8 mouse cellular contexts compared by ENCODE assay signal in the genomic region with DNA sequence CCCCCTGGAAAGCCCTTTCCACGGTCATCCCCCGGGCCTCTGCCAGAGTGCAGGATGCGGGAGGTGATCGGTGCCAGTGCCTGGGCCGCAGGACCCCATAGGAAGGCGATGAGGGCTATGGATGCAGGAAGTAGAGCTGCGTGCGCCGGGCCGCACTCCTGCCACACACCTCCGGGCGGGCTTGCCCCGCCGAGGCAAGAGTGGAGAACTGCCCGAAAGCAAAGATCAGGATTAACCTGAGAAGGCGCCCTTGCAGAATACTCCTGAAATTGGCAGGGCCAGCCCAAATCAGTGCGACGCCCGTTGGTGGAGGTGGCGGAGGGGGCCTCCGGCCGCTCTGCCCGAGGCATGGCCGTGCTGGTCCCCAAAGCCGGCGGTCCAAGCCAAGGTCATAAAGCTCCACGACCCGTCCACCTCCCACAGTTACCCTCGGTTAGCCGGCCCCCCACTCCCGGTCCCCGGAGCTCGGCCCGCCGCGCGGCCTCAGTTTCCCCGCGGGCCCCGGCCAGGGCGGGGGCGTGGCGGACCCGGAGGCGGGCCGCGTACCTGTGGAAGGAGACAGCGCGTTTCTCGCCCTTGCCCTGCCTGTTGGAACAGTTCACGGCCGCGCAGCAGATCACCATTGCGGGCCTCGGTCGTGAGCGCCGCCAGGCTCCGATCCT. TPM values are rescaled to one million over a fixed set of nuclear protein-coding genes. Genes with fewer than 3 reads are reported as not detected.
DNase-seq lines count a peak whose midpoint lies in the region; ATAC-seq lines count a peak whose summit lies in the region.

No protein-coding gene starts in this region.

- peak; percentile 23 for ATAC-seq in stomach, embryonic 14.5 days (ENCODE audit: insufficient number of reproducible peaks, insufficient read depth, low FRiP score, low read depth)

- H3K27ac ChIP-seq in stomach, embryonic 14.5 days (ENCODE audit: low read length), result peak overlapping the region; percentile 89

- peak; percentile 65 for DNase-seq in cerebellum, adult 9-10 months
- no peak for DNase-seq in cerebellum, adult 11 months
- peak; percentile 30 for DNase-seq in 416B (ENCODE audit: low read depth)
- peak; percentile 20 for DNase-seq in brain, adult 2 months (ENCODE audit: low read depth, low spot score)
- DNase-seq in gastrocnemius, postnatal 25 days, result peak; percentile 24
- DNase-seq in kidney, postnatal 14 days, result peak; percentile 53
- peak; percentile 18 for DNase-seq in lung, postnatal 36 days

- peaks cover 16% of the 10 kb centered on the region for H3K36me3 ChIP-seq in stomach, embryonic 14.5 days (ENCODE audit: control insufficient read depth, insufficient read depth, low read length)

- H3K9ac ChIP-seq in stomach, embryonic 14.5 days (replicated peaks; ENCODE audit: low read depth, low read length), result peak overlapping the region; percentile 68

- H3K4me2 ChIP-seq in stomach, embryonic 14.5 days (replicated peaks; ENCODE audit: low read depth, low read length), result peak overlapping the region; percentile 63

- no peaks in the 10 kb centered on the region for H3K27me3 ChIP-seq in stomach, embryonic 14.5 days (ENCODE audit: control insufficient read depth, insufficient read depth, low read length)

- peaks cover 6% of the 10 kb centered on the region; the same call in 1 of the 2 replicates for H3K4me1 ChIP-seq in stomach, embryonic 14.5 days (ENCODE audit: control insufficient read depth, insufficient read depth, low read length)

- whole genome bisulfite sequencing in stomach, embryonic 14.5 days, result under 1% methylated on average over 56 of the region's 59 CpGs

- H3K9me3 ChIP-seq in stomach, embryonic 14.5 days (ENCODE audit: control insufficient read depth, low read depth, low read length), result no peaks in the 10 kb centered on the region

- peak overlapping the region; percentile 98 for H3K4me3 ChIP-seq in stomach, embryonic 14.5 days (ENCODE audit: low read depth, low read length)

RNA-seq across cellular contexts. Expression of gene Thap4, which starts 0.6 kb away (rescaled TPM):
- total RNA-seq in gastrocnemius, postnatal 25 days (2021), result 10 to 100 TPM; 61.0 to 63.9 TPM
- 50.7 and 51.0 TPM in 2 replicates for polyA plus RNA-seq in stomach, embryonic 14.5 days (2014; fragmentation: Nextera tagmentation; extraction: Ambion mirVana)

RNA-seq across cellular contexts. Expression of gene Atg4b, which starts 2.7 kb away (rescaled TPM):
- 10 to 100 TPM; 24.4 to 26.3 TPM for total RNA-seq in gastrocnemius, postnatal 25 days (2021)
- polyA plus RNA-seq in stomach, embryonic 14.5 days (2014; fragmentation: Nextera tagmentation; extraction: Ambion mirVana), result 91.6 and 100 TPM in 2 replicates

RNA-seq across cellular contexts. Expression of gene Dtymk, which starts 47.7 kb away (rescaled TPM):
- 10 to 100 TPM; 15.7 to 16.4 TPM for total RNA-seq in gastrocnemius, postnatal 25 days (2021)
- polyA plus RNA-seq in stomach, embryonic 14.5 days (2014; fragmentation: Nextera tagmentation; extraction: Ambion mirVana), result 271 and 280 TPM in 2 replicates

RNA-seq across cellular contexts. Expression of gene Ing5, which starts 49.7 kb away (rescaled TPM):
- total RNA-seq in gastrocnemius, postnatal 25 days (2021), result 1 to 10 TPM; 3.1 TPM
- polyA plus RNA-seq in stomach, embryonic 14.5 days (2014; fragmentation: Nextera tagmentation; extraction: Ambion mirVana), result 19.4 and 21.7 TPM in 2 replicates
